Mouse (Mus musculus) layer of hippocampus, postnatal 14 days (tissue): ENCODE measurements around the gene Sac3d1. TPM values are rescaled to one million over a fixed set of nuclear protein-coding genes. Genes with fewer than 3 reads are reported as not detected.
A peak's percentile ranks its signal among the peaks of the same experiment; 100 is the strongest.
"Not testable (repeated sequence)": the region's sequence is repeated elsewhere in the genome, so short reads cannot be mapped to it uniquely, and the experiment has no call there.

Source experiments
- DNase-seq, 2 experiments: peaks; one replicate each; pipeline ENCODE4 v3.0.0; 2021 to 2022; ENCODE audit warnings: low spot score in 2 of 2, mixed read lengths in 1 of 2
- long read RNA-seq, 2 experiments: library from polyadenylated mRNA; stranded (forward); transcript quantifications; one replicate each; pipeline ENCODE4 v2.0.0; 2021
- total RNA-seq, 2 experiments: library from RNA; stranded (reverse); gene quantifications; 2 replicates each; pipeline ENCODE4 v1.2.3; 2021

The Sac3d1 gene
- 10 to 100 TPM; 16.8 to 18.2 TPM for total RNA-seq
- long read RNA-seq, experiment 1, transcript Sac3d1-201 (2 exons, 1,442 nt): major isoform, 26 of 27 reads
- long read RNA-seq, experiment 1, partial matches to known transcripts: 0 of 27 reads
- long read RNA-seq, experiment 1, other reads (novel, unspliced or antisense): 1 of 27 reads
- long read RNA-seq, experiment 2, transcript Sac3d1-201 (2 exons, 1,442 nt): major isoform, 51 of 52 reads
- long read RNA-seq, experiment 2, partial matches to known transcripts: 0 of 52 reads
- long read RNA-seq, experiment 2, other reads (novel, unspliced or antisense): 1 of 52 reads

GRCm38 (mm10) chr19:6117986-6118676 is at the start of gene Sac3d1:
Gene Sac3d1 (minus strand): TSS chr19:6118650.
- DNase-seq: peak; percentile 89 to 93

GRCm38 (mm10) chr19:6166750-6167149 is 48.3 kb upstream of the Sac3d1 start:
- no peak for DNase-seq

GRCm38 (mm10) chr19:6163872-6164547 is 45.6 kb upstream of the Sac3d1 start:
- DNase-seq: no peak

GRCm38 (mm10) chr19:6157220-6157619 is 38.8 kb upstream of the Sac3d1 start:
- DNase-seq: no peak

GRCm38 (mm10) chr19:6156372-6156771 is 37.9 kb upstream of the Sac3d1 start:
- DNase-seq: no peak

- no peak for DNase-seq
Observed at GRCm38 (mm10) chr19:6155174-6155573, 36.7 kb upstream of the Sac3d1 start.

GRCm38 (mm10) chr19:6144842-6145241 is 26.4 kb upstream of the Sac3d1 start:
- no peak for DNase-seq

GRCm38 (mm10) chr19:6141394-6141749 is 22.9 kb upstream of the Sac3d1 start, which contains the start of gene Arl2:
Gene Arl2 (minus strand): TSS chr19:6141548.
- DNase-seq: peak; percentile 83 to 92

GRCm38 (mm10) chr19:6140678-6141393 is 22.4 kb upstream of the Sac3d1 start, which contains the start of gene Batf2:
Gene Batf2 (plus strand): TSS chr19:6140983.
- peak; percentile 94 to 96 for DNase-seq

- no peak for DNase-seq
Observed at GRCm38 (mm10) chr19:6140374-6140677, 21.9 kb upstream of the Sac3d1 start.

- DNase-seq: no peak
Observed at GRCm38 (mm10) chr19:6139701-6140100, 21.3 kb upstream of the Sac3d1 start.

GRCm38 (mm10) chr19:6136397-6136796 is 17.9 kb upstream of the Sac3d1 start:
- no peak for DNase-seq

- not testable (repeated sequence) for DNase-seq
Observed at GRCm38 (mm10) chr19:6133197-6133596, 14.7 kb upstream of the Sac3d1 start.

- DNase-seq: no peak
Observed at GRCm38 (mm10) chr19:6132171-6132827, 13.8 kb upstream of the Sac3d1 start.

- not testable (repeated sequence) for DNase-seq
Observed at GRCm38 (mm10) chr19:6130414-6131128, 12.1 kb upstream of the Sac3d1 start.

GRCm38 (mm10) chr19:6127760-6128341 is 9.4 kb upstream of the Sac3d1 start, which contains the start of gene Snx15:
Gene Snx15 (minus strand): TSS chr19:6128304.
- DNase-seq: peak; percentile 94 to 95

- no peak for DNase-seq
Observed at GRCm38 (mm10) chr19:6126789-6127580, 8.5 kb upstream of the Sac3d1 start.

GRCm38 (mm10) chr19:6126289-6126688 is 7.8 kb upstream of the Sac3d1 start:
- DNase-seq: no peak

GRCm38 (mm10) chr19:6124898-6125297 is 6.4 kb upstream of the Sac3d1 start:
- no peak for DNase-seq
